Mouse (Mus musculus) midbrain, embryonic 15.5 days (tissue): ENCODE data around the gene Acap1. TPM values are rescaled to one million over a fixed set of nuclear protein-coding genes. Genes with fewer than 3 reads are reported as not detected.
A peak's percentile ranks its signal among the peaks of the same experiment; 100 is the strongest.

ENCODE experiments used
- ATAC-seq: fragments of 200-750 bp; cut with Nextera tagmentation; replicated peaks from 2 replicates; pipeline ENCODE4 v1.8.0; 2017; ENCODE audit warnings: moderate TSS enrichment
- H3K27ac ChIP-seq: fragments of 300-500 bp; sonication (generic); 2 replicates; pipeline ENCODE4 v1.5.1; 2015; ENCODE audit warnings: mild to moderate bottlenecking, inconsistent platforms
- H3K27me3 ChIP-seq: fragments of 300-500 bp; sonication (generic); replicated peaks from 2 replicates; pipeline ENCODE4 v1.6.1; 2015; ENCODE audit warnings: inconsistent platforms
- H3K36me3 ChIP-seq: fragments of 300-500 bp; sonication (generic); replicated peaks from 2 replicates; pipeline ENCODE4 v1.6.1; 2015; ENCODE audit warnings: inconsistent platforms
- H3K4me1 ChIP-seq: fragments of 300-500 bp; sonication (generic); 2 replicates; pipeline ENCODE4 v1.6.1; 2015; ENCODE audit warnings: inconsistent platforms
- H3K4me2 ChIP-seq: fragments of 300-500 bp; sonication (generic); 2 replicates; pipeline ENCODE4 v1.6.1; 2015; ENCODE audit warnings: inconsistent platforms, mild to moderate bottlenecking, moderate library complexity
- H3K4me3 ChIP-seq: fragments of 300-500 bp; sonication (generic); 2 replicates; pipeline ENCODE4 v1.5.1; 2015; ENCODE audit warnings: mild to moderate bottlenecking, inconsistent platforms
- H3K9ac ChIP-seq: fragments of 300-500 bp; sonication (generic); 2 replicates; pipeline ENCODE4 v1.6.1; 2015; ENCODE audit warnings: mild to moderate bottlenecking, inconsistent platforms
- H3K9me3 ChIP-seq: fragments of 300-500 bp; sonication (generic); 2 replicates; pipeline ENCODE4 v1.6.1; 2016; ENCODE audit warnings: inconsistent platforms
- WGBS: fragments of 180-500 bp; shearing (Covaris S2); methylation state at CpG from one replicate; pipeline ENCODE4 v1.1.7; 2015; ENCODE audit warnings: mixed read lengths; 5-methylcytosine and 5-hydroxymethylcytosine counted together
- polyA plus RNA-seq: library from polyadenylated mRNA; unstranded; fragments of >200 nt; fragmentation: Nextera tagmentation; extraction: Ambion mirVana; gene quantifications from 2 replicates; pipeline ENCODE4 v1.2.1, GENCODE M21; 2015

The Acap1 gene
- polyA plus RNA-seq, 1 experiment from 2014 or later: 0.52 TPM

DNA sequence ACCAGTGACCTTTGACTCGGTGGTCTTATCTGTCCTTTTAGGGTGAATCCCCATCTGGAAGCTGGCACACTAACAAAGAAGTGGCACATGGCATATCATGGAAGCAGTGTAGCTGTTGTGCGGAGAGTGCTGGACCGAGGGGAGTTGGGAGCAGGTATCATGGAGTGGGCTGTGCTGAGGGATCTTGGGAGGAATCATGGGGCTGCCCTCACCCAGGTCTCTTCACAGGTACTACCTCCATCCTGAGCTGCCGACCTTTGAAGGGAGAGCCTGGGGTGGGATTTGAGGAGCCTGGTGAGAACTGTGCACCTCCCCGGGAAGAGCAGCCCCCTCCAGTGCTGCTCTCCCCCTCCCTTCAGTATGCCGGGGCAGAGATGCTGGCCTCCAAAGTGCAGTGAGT, 16.4 kb upstream of the Acap1 start:
- Histone ChIP-seq H3K27ac (no peak overlapping the region), H3K4me2 (no peak overlapping the region), H3K27me3 (no peaks in the 10 kb centered on the region), H3K36me3 (peaks cover 76% of the 10 kb centered on the region), H3K4me1 (peaks cover 27% of the 10 kb centered on the region), H3K9ac (no peak overlapping the region), H3K4me3 (no peak overlapping the region), H3K9me3 (no peaks in the 10 kb centered on the region)
- 91% methylated on average over 6 of the region's 6 CpGs for WGBS
- no peak for ATAC-seq

DNA sequence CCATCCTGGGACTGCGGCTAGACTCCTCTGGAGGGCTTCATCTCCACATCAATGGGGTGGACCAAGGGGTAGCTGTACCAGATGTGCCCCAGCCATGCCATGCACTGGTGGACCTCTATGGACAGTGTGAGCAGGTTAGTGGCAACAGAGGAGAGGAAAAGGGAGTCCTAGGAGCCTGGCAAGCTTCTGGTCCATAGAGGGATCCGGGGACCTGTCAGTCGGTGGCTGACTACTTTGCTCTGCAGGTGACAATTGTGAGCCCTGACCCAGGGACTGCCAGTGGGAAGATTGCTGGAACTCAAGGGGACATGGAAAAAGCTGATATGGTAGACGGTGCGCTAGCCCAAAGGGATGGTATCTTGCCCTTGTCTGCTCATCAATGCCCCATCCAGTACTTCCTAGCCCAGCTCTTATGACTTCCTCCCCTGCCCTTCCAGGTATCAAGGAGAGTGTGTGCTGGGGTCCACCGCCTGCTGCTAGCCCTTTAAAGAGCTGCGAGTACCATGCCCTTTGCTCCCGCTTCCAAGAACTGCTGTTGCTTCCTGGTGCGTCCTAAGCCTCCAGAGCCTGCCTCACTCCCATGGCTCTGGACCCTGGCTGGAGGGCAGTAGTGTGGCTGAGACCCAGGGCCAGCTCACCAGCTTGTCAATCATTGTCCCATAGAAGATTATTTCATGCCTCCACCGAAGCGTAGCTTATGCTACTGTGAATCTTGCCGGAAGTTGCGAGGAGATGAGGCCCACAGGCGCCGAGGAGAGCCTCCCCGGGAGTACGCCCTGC, 15.6 kb upstream of the Acap1 start:
- Histone ChIP-seq H3K27ac (no peak overlapping the region), H3K4me1 (peaks cover 25% of the 10 kb centered on the region), H3K4me3 (no peak overlapping the region), H3K4me2 (no peak overlapping the region), H3K9ac (no peak overlapping the region), H3K27me3 (no peaks in the 10 kb centered on the region), H3K9me3 (no peaks in the 10 kb centered on the region), H3K36me3 (peaks cover 76% of the 10 kb centered on the region)
- WGBS: 92% methylated on average over 17 of the region's 17 CpGs
- ATAC-seq: no peak

GRCm38 (mm10) chr11:69910177-69910576, 14.8 kb upstream of the Acap1 start:
- 96% methylated on average over 8 of the region's 8 CpGs for WGBS

DNA sequence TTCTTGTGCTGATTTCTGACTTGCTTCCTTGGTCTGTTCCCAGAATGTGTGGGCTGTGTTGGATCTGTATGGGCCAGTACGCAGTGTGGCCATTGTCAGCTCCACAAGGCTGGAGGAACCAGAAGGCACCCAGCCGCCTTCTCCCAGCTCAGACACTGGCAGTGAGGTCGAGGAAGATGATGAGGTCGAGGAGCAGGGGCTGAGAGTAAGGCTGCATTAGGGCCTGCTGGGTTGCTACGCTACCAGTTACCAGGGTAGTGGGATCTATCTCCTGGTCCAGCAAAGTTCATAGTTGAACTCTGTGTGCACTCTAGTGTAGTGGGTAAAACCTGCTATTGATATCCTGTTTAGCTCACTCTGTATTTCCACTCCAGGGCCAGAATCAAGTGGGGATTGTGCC, 13.8 kb upstream of the Acap1 start:
- Histone ChIP-seq H3K4me1 (peaks cover 7% of the 10 kb centered on the region), H3K27me3 (no peaks in the 10 kb centered on the region), H3K4me3 (no peak overlapping the region), H3K9me3 (no peaks in the 10 kb centered on the region), H3K4me2 (no peak overlapping the region), H3K27ac (no peak overlapping the region), H3K9ac (no peak overlapping the region), H3K36me3 (peaks cover 82% of the 10 kb centered on the region)
- ATAC-seq: no peak
- 86% methylated on average over 5 of the region's 5 CpGs for WGBS

More at GRCm38 (mm10) chr11:69910177-69910576, 14.8 kb upstream of the Acap1 start:
- Histone ChIP-seq H3K4me1 (peaks cover 17% of the 10 kb centered on the region), H3K4me3 (no peak overlapping the region), H3K36me3 (peaks cover 76% of the 10 kb centered on the region), H3K9me3 (no peaks in the 10 kb centered on the region), H3K27ac (no peak overlapping the region), H3K9ac (no peak overlapping the region), H3K4me2 (no peak overlapping the region), H3K27me3 (no peaks in the 10 kb centered on the region)
- ATAC-seq: no peak

DNA sequence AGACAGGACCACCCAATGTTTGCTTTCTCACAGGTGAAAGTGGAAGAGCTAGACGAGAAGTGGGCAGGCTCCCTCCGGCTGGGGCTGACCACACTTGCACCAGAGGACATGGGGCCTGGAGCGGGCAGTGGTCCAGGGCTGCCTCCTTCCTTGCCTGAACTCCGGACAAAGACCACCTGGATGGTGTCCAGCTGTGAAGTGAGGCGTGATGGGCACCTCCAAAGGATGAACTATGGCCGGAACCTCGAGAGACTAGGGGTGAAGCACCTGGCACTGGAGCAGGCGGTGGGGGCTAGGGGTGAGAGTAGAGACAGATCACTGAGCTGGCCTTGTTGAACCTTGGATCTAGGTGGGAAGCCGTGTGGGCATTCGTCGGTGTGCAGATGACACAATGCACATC, 13.3 kb upstream of the Acap1 start:
- WGBS: 96% methylated on average over 11 of the region's 11 CpGs
- ATAC-seq: no peak
- H3K36me3 ChIP-seq: peaks cover 85% of the 10 kb centered on the region

DNA sequence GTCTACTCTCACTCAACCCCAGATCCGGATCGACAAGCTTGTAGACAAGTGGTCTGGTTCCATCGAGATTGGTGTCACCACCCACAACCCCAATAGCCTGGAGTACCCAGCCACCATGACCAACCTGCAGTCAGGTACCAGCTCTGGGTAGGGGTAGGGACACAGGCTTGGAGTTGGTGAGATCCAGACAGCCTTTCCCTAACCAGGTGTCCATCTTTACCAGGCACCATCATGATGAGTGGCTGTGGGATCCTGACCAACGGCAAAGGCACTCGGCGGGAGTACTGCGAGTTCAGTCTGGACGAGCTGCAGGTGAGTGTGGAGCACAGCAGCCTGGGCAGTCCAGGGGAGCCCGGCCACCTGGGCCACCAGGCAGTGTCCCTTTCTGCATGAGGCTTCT, 9.0 kb upstream of the Acap1 start:
- Histone ChIP-seq H3K36me3 (peaks cover 51% of the 10 kb centered on the region), H3K4me3 (no peak overlapping the region), H3K4me2 (no peak overlapping the region), H3K27me3 (no peaks in the 10 kb centered on the region), H3K4me1 (peaks cover 22% of the 10 kb centered on the region), H3K9me3 (no peaks in the 10 kb centered on the region), H3K9ac (no peak overlapping the region), H3K27ac (no peak overlapping the region)
- ATAC-seq: no peak
- WGBS: 98% methylated on average over 9 of the region's 9 CpGs

More for the DNA sequence above, 13.3 kb upstream of the Acap1 start:
- H3K9me3 ChIP-seq: no peaks in the 10 kb centered on the region
- H3K4me3 ChIP-seq: no peak overlapping the region
- no peak overlapping the region for H3K9ac ChIP-seq
- peaks cover 7% of the 10 kb centered on the region for H3K4me1 ChIP-seq
- H3K27ac ChIP-seq: no peak overlapping the region
- no peaks in the 10 kb centered on the region for H3K27me3 ChIP-seq
- H3K4me2 ChIP-seq: no peak overlapping the region

- Histone ChIP-seq H3K4me3 (peak overlapping the region; percentile 92), H3K9me3 (no peaks in the 10 kb centered on the region), H3K4me2 (peak overlapping the region; percentile 86), H3K27ac (no peak overlapping the region), H3K27me3 (no peaks in the 10 kb centered on the region), H3K9ac (peak overlapping the region; percentile 84; the same call in 1 of the 2 replicates), H3K36me3 (peaks cover 37% of the 10 kb centered on the region), H3K4me1 (peaks cover 34% of the 10 kb centered on the region)
- WGBS: 90% methylated on average over 13 of the region's 13 CpGs
- no peak for ATAC-seq
These were observed 7.6 kb upstream of the Acap1 start for GRCm38 (mm10) chr11:69902972-69903371.

GRCm38 (mm10) chr11:69901993-69902392, 6.7 kb upstream of the Acap1 start:
- H3K4me3 ChIP-seq: peak overlapping the region; percentile 92
- H3K4me1 ChIP-seq: peaks cover 34% of the 10 kb centered on the region
- H3K27ac ChIP-seq: peak overlapping the region; percentile 93
- no peaks in the 10 kb centered on the region for H3K9me3 ChIP-seq
- peak overlapping the region; percentile 84 for H3K9ac ChIP-seq
- no peak for ATAC-seq
- WGBS: under 1% methylated on average over 38 of the region's 39 CpGs
- H3K27me3 ChIP-seq: no peaks in the 10 kb centered on the region
- peak overlapping the region; percentile 86 for H3K4me2 ChIP-seq
- peaks cover 27% of the 10 kb centered on the region for H3K36me3 ChIP-seq

DNA sequence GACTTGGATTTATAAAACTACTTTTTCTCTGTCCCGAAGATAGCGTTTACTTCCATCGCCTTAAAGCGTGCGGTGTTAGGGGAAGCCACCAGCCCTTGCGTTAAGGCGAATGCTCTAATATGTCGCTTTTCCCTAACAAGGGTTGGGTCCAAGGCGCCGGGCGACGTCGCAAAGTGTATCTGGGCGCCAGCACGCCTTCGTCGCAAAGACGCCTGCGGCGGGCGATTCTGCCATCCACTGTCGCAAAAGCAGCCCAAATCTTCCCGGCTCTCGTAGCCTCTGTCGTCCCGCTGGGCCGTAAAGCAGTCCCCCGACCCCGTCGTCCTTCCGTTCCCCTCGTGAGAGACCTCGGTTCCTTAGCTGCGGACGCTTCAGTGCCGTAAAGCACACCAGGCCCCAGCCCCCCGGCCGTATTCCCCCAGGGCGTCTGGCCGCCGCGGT, 6.1 kb upstream of the Acap1 start:
- Histone ChIP-seq H3K27me3 (no peaks in the 10 kb centered on the region), H3K36me3 (peaks cover 22% of the 10 kb centered on the region), H3K27ac (peak overlapping the region; percentile 93), H3K9me3 (no peaks in the 10 kb centered on the region), H3K4me1 (peaks cover 34% of the 10 kb centered on the region), H3K4me3 (peak overlapping the region; percentile 92), H3K4me2 (peak overlapping the region; percentile 86), H3K9ac (peak overlapping the region; percentile 84)
- WGBS: under 1% methylated on average over 42 of the region's 42 CpGs
- peak; percentile 81 for ATAC-seq

DNA sequence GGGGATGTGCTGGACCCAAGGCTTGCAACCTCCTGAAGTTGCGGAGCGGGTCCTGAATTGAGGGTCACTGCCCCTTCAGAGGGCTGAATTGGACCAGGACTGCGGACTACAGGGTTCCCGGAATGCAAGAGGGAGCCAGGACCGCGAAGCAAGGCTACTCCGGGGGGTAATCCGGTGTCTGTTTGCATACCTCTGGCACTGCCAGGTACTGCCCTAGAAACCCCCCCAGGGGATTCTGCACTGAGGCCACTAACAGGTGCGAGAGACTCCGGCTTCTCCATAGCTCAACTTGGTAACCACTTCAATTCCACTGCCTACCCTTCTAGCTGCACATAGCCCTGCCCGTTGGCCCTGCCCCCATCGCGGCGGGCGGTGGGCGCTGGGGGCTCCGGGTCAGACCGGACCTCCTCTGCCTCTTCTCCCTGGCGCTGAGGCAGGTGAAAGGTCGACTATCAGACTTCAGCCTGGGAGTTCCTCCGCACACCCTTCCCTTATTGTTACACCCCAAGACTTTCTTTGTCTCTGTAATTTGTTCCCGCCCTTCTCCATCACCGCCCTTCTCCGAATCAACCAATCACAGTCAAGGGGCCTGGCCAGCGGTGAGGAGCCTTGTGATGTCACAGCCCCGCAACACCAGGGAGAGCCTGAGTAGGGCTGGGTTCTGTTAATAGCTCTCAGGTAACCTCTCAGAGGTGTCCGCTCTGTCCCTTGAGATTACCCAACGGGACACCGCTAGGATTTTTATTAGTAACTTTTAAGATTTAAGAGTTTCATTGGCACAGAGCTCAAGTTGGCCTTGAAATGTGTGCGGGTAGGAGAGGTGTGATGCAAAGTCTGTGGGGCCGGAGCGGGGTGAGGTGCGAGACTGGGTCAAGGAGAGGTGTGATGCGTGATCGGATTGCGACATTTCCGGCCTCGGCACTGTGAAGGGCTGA, 5.4 kb upstream of the Acap1 start, which contains the start of the genes 2810408A11Rik and Neurl4:
Gene 2810408A11Rik, minus strand, starts transcription at position 517 of the 935 bp plus-strand sequence.
Gene Neurl4, plus strand, starts transcription at position 602 of the 935 bp plus-strand sequence.
- peak; percentile 96 for ATAC-seq

DNA sequence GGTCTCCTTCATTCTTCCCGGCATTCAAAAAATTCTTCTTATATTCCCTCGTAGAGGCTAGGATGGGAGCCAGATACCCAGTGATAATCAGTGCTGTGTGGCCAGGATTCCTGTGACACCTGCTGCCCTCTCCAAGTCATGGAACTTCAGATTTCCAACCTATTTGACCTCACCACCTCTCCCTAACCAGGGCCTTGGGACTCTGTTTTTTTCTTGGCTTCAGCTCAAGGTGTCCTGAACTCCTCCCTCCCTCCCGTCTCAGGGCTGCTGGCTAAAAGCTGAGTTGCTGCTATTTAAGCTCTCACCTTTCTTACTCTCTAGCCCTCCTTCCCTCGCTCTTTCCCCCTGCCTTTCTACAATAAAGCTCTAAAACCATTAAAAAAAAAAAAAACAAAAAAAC, 4.5 kb upstream of the Acap1 start:
- ATAC-seq: no peak
- 27% methylated on average over 4 of the region's 4 CpGs for WGBS
- no peaks in the 10 kb centered on the region for H3K9me3 ChIP-seq
- peak overlapping the region; percentile 84 for H3K9ac ChIP-seq
- H3K36me3 ChIP-seq: peaks cover 9% of the 10 kb centered on the region; the same call in 1 of the 2 replicates
- peaks cover 34% of the 10 kb centered on the region for H3K4me1 ChIP-seq
- peak overlapping the region; percentile 93 for H3K27ac ChIP-seq
- H3K4me2 ChIP-seq: peak overlapping the region; percentile 86
- no peaks in the 10 kb centered on the region for H3K27me3 ChIP-seq
- H3K4me3 ChIP-seq: peak overlapping the region; percentile 92

More for the DNA sequence above, 5.4 kb upstream of the Acap1 start, which contains the start of the genes 2810408A11Rik and Neurl4:
- Histone ChIP-seq H3K27me3 (no peaks in the 10 kb centered on the region), H3K4me2 (peak within 1 kb of the TSS; percentile 86), H3K4me3 (peak within 1 kb of the TSS; percentile 92), H3K9me3 (no peaks in the 10 kb centered on the region), H3K4me1 (peaks cover 34% of the 10 kb centered on the region), H3K36me3 (peaks cover 15% of the 10 kb centered on the region), H3K27ac (peak within 1 kb of the TSS; percentile 93), H3K9ac (peak within 1 kb of the TSS; percentile 84)
- under 1% methylated on average over 38 of the region's 38 CpGs for WGBS

DNA sequence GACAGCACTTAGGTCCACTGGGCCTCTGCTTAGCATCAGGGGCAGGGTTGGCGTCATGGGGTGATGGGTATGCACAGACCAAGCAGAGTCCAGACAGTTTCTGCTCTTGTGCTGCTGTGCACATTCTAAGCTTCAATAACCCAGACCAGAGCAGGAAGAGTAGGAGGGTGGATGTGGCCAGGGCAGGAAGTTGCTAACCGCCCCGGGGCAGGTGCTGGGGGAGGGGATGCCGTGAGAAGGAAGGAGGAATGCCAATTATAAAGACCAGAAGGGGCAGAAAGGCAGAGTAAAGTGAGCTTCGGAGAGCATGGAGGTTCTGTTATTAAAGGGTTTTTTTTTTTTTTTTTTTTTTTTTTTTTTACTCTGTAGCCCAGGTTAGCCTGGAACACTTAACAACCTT, 668 bp downstream of the Acap1 start:
- WGBS: 83% methylated on average over 5 of the region's 5 CpGs
- no peak for ATAC-seq
- no peaks in the 10 kb centered on the region for H3K9me3 ChIP-seq

More for the DNA sequence above, 668 bp downstream of the Acap1 start:
- no peaks in the 10 kb centered on the region for H3K27me3 ChIP-seq
- H3K36me3 ChIP-seq: no peaks in the 10 kb centered on the region
- peaks cover 16% of the 10 kb centered on the region for H3K4me1 ChIP-seq
- no peak overlapping the region for H3K4me3 ChIP-seq
- H3K27ac ChIP-seq: no peak overlapping the region
- no peak overlapping the region for H3K9ac ChIP-seq
- no peak overlapping the region for H3K4me2 ChIP-seq
